Mouse (Mus musculus) cerebellum, adult 18-20 months (tissue): ENCODE data around the gene Rtel1.

Experiments used
- DNase-seq, 2 experiments: peaks; one replicate each; pipeline ENCODE4 v3.0.0; 2021

The Rtel1 gene

GRCm38 (mm10) chr2:181391541-181391940, 72.0 kb downstream of the Rtel1 start:
- no peak for DNase-seq

DNA sequence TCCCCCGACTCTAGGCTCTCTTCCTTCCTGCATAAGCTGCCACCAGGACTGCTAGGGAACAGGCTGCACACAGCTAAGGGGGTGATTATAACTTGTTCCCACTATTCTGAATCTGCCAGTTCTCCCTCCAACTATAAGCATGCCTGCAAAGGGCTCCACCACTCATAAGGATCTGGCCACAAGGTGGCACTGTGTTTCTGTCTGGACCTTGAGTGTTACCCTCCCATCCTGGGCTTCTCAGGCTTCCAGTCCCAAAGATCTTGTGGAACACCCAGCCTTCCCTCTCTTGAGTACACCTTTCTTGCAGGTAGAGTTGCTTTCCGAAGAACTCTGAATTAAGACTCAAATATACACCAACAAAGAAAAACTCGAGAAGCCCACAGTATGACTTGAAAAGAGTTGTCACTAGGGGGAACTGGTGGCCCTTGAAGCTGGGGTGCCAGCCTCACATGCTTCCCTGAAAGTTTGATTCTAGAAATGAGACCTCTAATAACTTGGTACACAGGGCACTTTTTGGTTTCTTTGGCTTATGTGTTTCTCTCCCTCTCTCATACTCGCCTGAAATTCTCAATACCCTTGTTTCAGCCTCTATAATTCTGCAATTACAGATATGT, 73.2 kb downstream of the Rtel1 start:
- peak; percentile 91 to 92 for DNase-seq

GRCm38 (mm10) chr2:181394086-181394485, 74.5 kb downstream of the Rtel1 start:
- DNase-seq, result no peak

GRCm38 (mm10) chr2:181397207-181397761, 77.7 kb downstream of the Rtel1 start:
- no peak for DNase-seq

- no peak for DNase-seq
These were observed 82.0 kb downstream of the Rtel1 start for GRCm38 (mm10) chr2:181401497-181401896.

DNA sequence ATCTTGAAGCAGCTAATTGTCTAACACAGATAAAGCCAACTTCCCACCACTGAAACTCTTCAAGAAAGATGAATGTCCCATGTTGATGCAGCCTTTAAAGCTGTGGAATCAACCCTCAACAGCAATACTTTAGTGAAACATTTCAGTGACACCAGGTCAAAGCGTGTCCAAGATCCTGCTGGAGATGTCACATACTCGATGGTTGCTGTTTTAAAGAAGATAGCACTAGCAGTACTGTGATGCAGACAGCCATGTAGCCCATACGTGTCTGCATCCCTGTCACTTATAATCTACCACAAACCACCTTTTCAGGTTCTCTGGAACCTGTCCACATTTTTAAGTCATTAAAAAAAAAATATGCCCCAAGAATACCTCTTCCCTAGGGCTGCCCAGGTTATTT, 84.2 kb downstream of the Rtel1 start:
- DNase-seq, result no peak
